In the genomic region with DNA sequence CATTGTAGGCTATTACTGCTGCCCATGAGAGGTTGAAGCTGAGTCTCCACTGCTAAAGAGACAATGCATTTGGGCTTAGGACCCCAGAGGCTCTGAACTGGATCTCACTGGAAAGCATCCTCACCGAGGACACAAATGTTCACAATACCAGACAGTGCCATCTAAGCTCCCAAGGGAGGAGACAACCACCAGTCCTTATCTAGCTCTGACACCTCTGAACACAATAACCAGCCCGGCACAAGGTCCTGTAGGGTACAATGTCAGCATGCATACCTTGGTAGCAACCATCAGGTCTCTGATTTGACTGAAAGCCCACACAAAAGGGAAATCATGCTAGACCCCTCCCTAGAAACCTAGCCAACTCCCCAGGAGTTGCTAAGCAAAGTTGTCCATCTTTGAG, we compare ENCODE assay signal across 24 mouse cellular contexts. TPM values are rescaled to one million over a fixed set of nuclear protein-coding genes. Genes with fewer than 3 reads are reported as not detected.
A peak's percentile ranks its signal among the peaks of the same experiment; 100 is the strongest.
DNase-seq lines count a peak whose midpoint lies in the region; ATAC-seq and TF ChIP-seq lines count a peak whose summit lies in the region.
"Had no signal": no experiment of that assay in that cellular context is flagged by ENCODE, and none has a peak within 500 bp of the region (broad histone marks: within the 10 kb centered on the region; RNA-seq: fewer than 3 reads in every experiment).

No protein-coding gene starts in this region.

- H3K4me2 ChIP-seq in liver, embryonic 12.5 days: no peak overlapping the region
- no peak overlapping the region for H3K4me2 ChIP-seq in liver, postnatal 0 days (ENCODE audit: low read depth, low read length)
- H3K4me2 ChIP-seq: embryonic facial prominence, embryonic 12.5 days; forebrain, embryonic 13.5 days; forebrain, embryonic 15.5 days had no signal

- no peaks in the 10 kb centered on the region for H3K9me3 ChIP-seq in liver, embryonic 12.5 days (replicated peaks)
- no peaks in the 10 kb centered on the region for H3K9me3 ChIP-seq in liver, postnatal 0 days (ENCODE audit: low read length)
- H3K9me3 ChIP-seq: embryonic facial prominence, embryonic 10.5 days; embryonic facial prominence, embryonic 12.5 days; forebrain, embryonic 13.5 days; forebrain, embryonic 15.5 days; G1E had no signal

- intact Hi-C loops in heart, adult 2 months (cut with DNase I): no loop called here

- peak; percentile 76 for DNase-seq in heart, adult 11 months
- DNase-seq in heart, adult 2 months: no peak
- no peak for DNase-seq in liver, postnatal 0 days
- DNase-seq in adrenal gland, postnatal 25 days: no peak
- DNase-seq: adrenal gland, adult 2 months; adrenal gland, postnatal 10 days; adrenal gland, postnatal 36 days; B cell, adult 2 months; cerebellum, adult 11-12 months; cerebellum, adult 2 months; cerebellum, adult 9-10 months; cerebellum, postnatal 10 days; cerebellum, postnatal 25 days; forebrain, postnatal 0 days had no signal

- no peak overlapping the region for H3K4me3 ChIP-seq in heart, adult 2 months
- no peak overlapping the region for H3K4me3 ChIP-seq in liver, embryonic 12.5 days
- no peak overlapping the region for H3K4me3 ChIP-seq in liver, postnatal 0 days (ENCODE audit: low read depth, low read length)
- H3K4me3 ChIP-seq: embryonic facial prominence, embryonic 10.5 days; embryonic facial prominence, embryonic 12.5 days; forebrain, embryonic 13.5 days; forebrain, embryonic 15.5 days had no signal

- 42% methylated on average over 2 of the region's 2 CpGs for WGBS in heart, adult 2 months
- 33% methylated on average over 2 of the region's 2 CpGs for WGBS in liver, embryonic 12.5 days (ENCODE audit: insufficient replicate concordance)
- 62% methylated on average over 2 of the region's 2 CpGs for WGBS in liver, postnatal 0 days (ENCODE audit: insufficient replicate concordance)

- TF ChIP-seq POLR2A in heart, adult 2 months (IDR thresholded peaks at IDR 0.05; ENCODE audit: insufficient read depth, low read depth, low read length): no peak

- no peak for TF ChIP-seq EP300 in heart, adult 2 months (IDR thresholded peaks at IDR 0.05; ENCODE audit: insufficient read depth, low read depth, low read length)
- no peak for TF ChIP-seq EP300 in liver, postnatal 0 days (IDR thresholded peaks at IDR 0.05; ENCODE audit: low read depth)

- 0 out of 2 replicates have a peak, but pooled peaks have one; percentile 28 for ATAC-seq in liver, embryonic 12.5 days
- ATAC-seq in liver, postnatal 0 days: no peak
- ATAC-seq in megakaryocyte-erythroid progenitor cell, adult 5-6 weeks (replicated peaks; ENCODE audit: low FRiP score, low TSS enrichment, poor library complexity, severe bottlenecking): peak; percentile 87
- ATAC-seq: CD4-positive, CD25-positive, alpha-beta regulatory T cell, adult 4 months; forebrain, embryonic 13.5 days; forebrain, embryonic 15.5 days; forebrain, postnatal 0 days; Patski had no signal

- no peaks in the 10 kb centered on the region for H3K4me1 ChIP-seq in heart, adult 2 months (ENCODE audit: control insufficient read depth, insufficient read depth, low read length)
- peaks cover 8% of the 10 kb centered on the region for H3K4me1 ChIP-seq in liver, embryonic 12.5 days
- H3K4me1 ChIP-seq in liver, postnatal 0 days (ENCODE audit: insufficient read depth): no peaks in the 10 kb centered on the region
- H3K4me1 ChIP-seq: embryonic facial prominence, embryonic 10.5 days; embryonic facial prominence, embryonic 12.5 days; forebrain, embryonic 13.5 days had no signal

- peaks cover 3% of the 10 kb centered on the region; the same call in 1 of the 2 replicates for H3K79me2 ChIP-seq in heart, adult 2 months (replicated peaks; ENCODE audit: control insufficient read depth, insufficient read depth, low read length)

- no peak for TF ChIP-seq CTCF in heart, adult 2 months (IDR thresholded peaks at IDR 0.05)
- TF ChIP-seq CTCF in liver, postnatal 0 days (IDR thresholded peaks at IDR 0.05; ENCODE audit: low read depth): no peak

- H3K9ac ChIP-seq in heart, adult 2 months (ENCODE audit: low read depth, low read length): no peak overlapping the region
- H3K9ac ChIP-seq in liver, embryonic 12.5 days: no peak overlapping the region
- H3K9ac ChIP-seq in liver, postnatal 0 days (replicated peaks): no peak overlapping the region
- H3K9ac ChIP-seq: embryonic facial prominence, embryonic 12.5 days; forebrain, embryonic 13.5 days; forebrain, embryonic 15.5 days; forebrain, postnatal 0 days had no signal

- H3K27me3 ChIP-seq in heart, adult 2 months (ENCODE audit: control insufficient read depth, insufficient read depth, low read length): no peaks in the 10 kb centered on the region
- no peaks in the 10 kb centered on the region for H3K27me3 ChIP-seq in liver, embryonic 12.5 days (replicated peaks)
- no peaks in the 10 kb centered on the region for H3K27me3 ChIP-seq in liver, postnatal 0 days (ENCODE audit: insufficient read depth, low read length)
- H3K27me3 ChIP-seq: CH12.LX; embryonic facial prominence, embryonic 12.5 days; forebrain, embryonic 13.5 days; forebrain, embryonic 15.5 days; Patski had no signal

- H3K27ac ChIP-seq in heart, adult 2 months: no peak overlapping the region
- H3K27ac ChIP-seq in liver, embryonic 12.5 days: no peak overlapping the region
- no peak overlapping the region for H3K27ac ChIP-seq in liver, postnatal 0 days (ENCODE audit: low read depth)
- H3K27ac ChIP-seq: embryonic facial prominence, embryonic 10.5 days; embryonic facial prominence, embryonic 12.5 days; forebrain, embryonic 13.5 days; forebrain, embryonic 15.5 days had no signal

- no peaks in the 10 kb centered on the region for H3K36me3 ChIP-seq in heart, adult 2 months (ENCODE audit: control insufficient read depth, insufficient read depth, low read length)
- H3K36me3 ChIP-seq in liver, embryonic 12.5 days: peaks cover 36% of the 10 kb centered on the region
- H3K36me3 ChIP-seq in liver, postnatal 0 days (replicated peaks; ENCODE audit: insufficient read depth, low read length): peaks cover 7% of the 10 kb centered on the region; the same call in 1 of the 2 replicates

RNA-seq across cellular contexts. Expression of a gene that starts 30.5 kb away (rescaled TPM):
- total RNA-seq in heart, adult 2 months (2021): 10 to 100 TPM; 20.5 to 27.6 TPM
- 19.0 and 32.2 TPM in 2 replicates for polyA plus RNA-seq in heart, adult 2 months (2012; rRNA removed)
- 7.7 and 9.1 TPM in 2 replicates for polyA plus RNA-seq in liver, embryonic 12.5 days (2016; fragmentation: Nextera tagmentation; extraction: Ambion mirVana)
- 4.1 and 4.9 TPM in 2 replicates for polyA plus RNA-seq in liver, postnatal 0 days (2015; fragmentation: Nextera tagmentation; extraction: Ambion mirVana)
- total RNA-seq in megakaryocyte-erythroid progenitor cell, adult 5-6 weeks (2014; fragmentation: Nextera tagmentation): 34.3 and 50.3 TPM in 2 replicates
- total RNA-seq in megakaryocyte-erythroid progenitor cell, adult 5-6 weeks (2017): 37.7 and 40.9 TPM in 2 replicates
- 33.6 and 45.1 TPM in 2 replicates for total RNA-seq in adrenal gland, postnatal 25 days (2021)

RNA-seq across cellular contexts. Expression of a gene that starts 59.8 kb away (rescaled TPM):
- 10 to 100 TPM; 37.0 to 41.6 TPM for total RNA-seq in heart, adult 2 months (2021)
- 39.3 and 39.5 TPM in 2 replicates for polyA plus RNA-seq in heart, adult 2 months (2012; rRNA removed)
- polyA plus RNA-seq in liver, embryonic 12.5 days (2016; fragmentation: Nextera tagmentation; extraction: Ambion mirVana): 26.2 and 27.5 TPM in 2 replicates
- 19.2 and 21.2 TPM in 2 replicates for polyA plus RNA-seq in liver, postnatal 0 days (2015; fragmentation: Nextera tagmentation; extraction: Ambion mirVana)
- total RNA-seq in megakaryocyte-erythroid progenitor cell, adult 5-6 weeks (2014; fragmentation: Nextera tagmentation): not detected in 2 replicates
- total RNA-seq in megakaryocyte-erythroid progenitor cell, adult 5-6 weeks (2017): 7.3 and 8.8 TPM in 2 replicates
- 219 and 236 TPM in 2 replicates for total RNA-seq in adrenal gland, postnatal 25 days (2021)
- polyA plus RNA-seq: G1E had no signal
